Mouse (Mus musculus) heart, embryonic 10.5 days (tissue): ENCODE results near the gene Phactr1. TPM values are rescaled to one million over a fixed set of nuclear protein-coding genes. Genes with fewer than 3 reads are reported as not detected.

Experiments
- DNase-seq: peaks from one replicate; pipeline ENCODE4 v3.0.0-alpha.2; 2017; ENCODE audit warnings: low spot score
- H3K27ac ChIP-seq: fragments of 300-500 bp; sonication (generic); 2 replicates; pipeline ENCODE4 v1.5.1; 2016; ENCODE audit warnings: mild to moderate bottlenecking
- H3K27me3 ChIP-seq: fragments of 300-500 bp; sonication (generic); 2 replicates; pipeline ENCODE4 v1.6.1; 2016; ENCODE audit warnings: mild to moderate bottlenecking; ENCODE audit not compliant: poor library complexity, insufficient read depth, severe bottlenecking
- H3K36me3 ChIP-seq: fragments of 300-500 bp; sonication (generic); 2 replicates; pipeline ENCODE4 v1.6.1; 2016; ENCODE audit warnings: mild to moderate bottlenecking, moderate library complexity
- H3K4me1 ChIP-seq: fragments of 300-500 bp; sonication (generic); 2 replicates; pipeline ENCODE4 v1.6.1; 2016; ENCODE audit warnings: mild to moderate bottlenecking
- H3K4me3 ChIP-seq: fragments of 300-500 bp; sonication (generic); 2 replicates; pipeline ENCODE4 v1.5.1; 2016; ENCODE audit warnings: mild to moderate bottlenecking, moderate library complexity
- H3K9me3 ChIP-seq: fragments of 300-500 bp; sonication (generic); 2 replicates; pipeline ENCODE4 v1.6.1; 2016; ENCODE audit warnings: mild to moderate bottlenecking, moderate library complexity
- WGBS: fragments of 180-500 bp; shearing (Covaris S2); methylation state at CpG from one replicate; pipeline ENCODE4 v1.1.7; 2016; 5-methylcytosine and 5-hydroxymethylcytosine counted together
- polyA plus RNA-seq: library from polyadenylated mRNA; unstranded; fragments of >200 nt; fragmentation: Nextera tagmentation; extraction: Ambion mirVana; gene quantifications from 2 replicates; pipeline ENCODE4 v1.2.1, GENCODE M21; 2016

Gene Phactr1
- polyA plus RNA-seq, 1 experiment from 2014 or later: 4.1 TPM

GRCm38 (mm10) chr13:42828978-42829377, 148.6 kb downstream of the Phactr1 start:
- Histone ChIP-seq H3K36me3 (no peaks in the 10 kb centered on the region), H3K4me3 (no peak overlapping the region), H3K4me1 (peaks cover 7% of the 10 kb centered on the region), H3K9me3 (no peaks in the 10 kb centered on the region), H3K27ac (0 out of 2 replicates have a peak overlapping the region, but pooled peaks have one; percentile 18), H3K27me3 (no peaks in the 10 kb centered on the region)
- DNase-seq: peak; percentile 77
- 31% methylated on average over 9 of the region's 9 CpGs for WGBS

DNA sequence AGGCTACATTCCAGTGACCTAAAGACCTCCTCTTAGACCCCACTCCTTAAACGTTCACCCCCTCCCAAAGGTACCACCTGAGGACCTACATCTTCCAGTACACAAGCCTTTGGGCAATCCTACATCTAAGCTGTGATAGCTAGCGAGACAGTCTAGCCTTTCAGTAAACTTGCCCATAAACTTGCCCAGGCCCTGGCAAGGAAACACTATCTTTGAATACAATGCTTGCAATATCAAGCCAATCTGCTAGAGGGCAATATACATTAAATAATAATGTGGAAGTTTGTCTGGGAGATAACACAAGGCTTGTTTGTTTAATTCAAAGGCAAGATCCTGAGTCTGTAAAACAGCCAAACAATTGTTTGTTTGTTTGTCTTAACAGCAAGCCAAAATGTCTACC, 155.0 kb downstream of the Phactr1 start:
- 0 out of 2 replicates have a peak, but pooled peaks cover 4% of the 10 kb centered on the region for H3K27me3 ChIP-seq
- H3K36me3 ChIP-seq: no peaks in the 10 kb centered on the region
- H3K4me1 ChIP-seq: no peaks in the 10 kb centered on the region
- DNase-seq: no peak
- H3K9me3 ChIP-seq: no peaks in the 10 kb centered on the region
- WGBS: 54% methylated on average over 2 of the region's 2 CpGs
- H3K4me3 ChIP-seq: no peak overlapping the region
- H3K27ac ChIP-seq: no peak overlapping the region

- Histone ChIP-seq H3K4me3 (no peak overlapping the region), H3K27ac (no peak overlapping the region), H3K4me1 (no peaks in the 10 kb centered on the region), H3K9me3 (no peaks in the 10 kb centered on the region), H3K36me3 (no peaks in the 10 kb centered on the region), H3K27me3 (0 out of 2 replicates have a peak, but pooled peaks cover 4% of the 10 kb centered on the region)
- DNase-seq: no peak
- WGBS: 75% methylated on average over 2 of the region's 2 CpGs
These were observed 158.9 kb downstream of the Phactr1 start for GRCm38 (mm10) chr13:42839358-42839757.

GRCm38 (mm10) chr13:42852086-42852485, 171.7 kb downstream of the Phactr1 start:
- Histone ChIP-seq H3K27ac (no peak overlapping the region), H3K27me3 (no peaks in the 10 kb centered on the region), H3K36me3 (no peaks in the 10 kb centered on the region), H3K9me3 (no peaks in the 10 kb centered on the region), H3K4me1 (no peaks in the 10 kb centered on the region), H3K4me3 (no peak overlapping the region)
- no peak for DNase-seq
- WGBS: 79% methylated on average over 10 of the region's 10 CpGs

DNA sequence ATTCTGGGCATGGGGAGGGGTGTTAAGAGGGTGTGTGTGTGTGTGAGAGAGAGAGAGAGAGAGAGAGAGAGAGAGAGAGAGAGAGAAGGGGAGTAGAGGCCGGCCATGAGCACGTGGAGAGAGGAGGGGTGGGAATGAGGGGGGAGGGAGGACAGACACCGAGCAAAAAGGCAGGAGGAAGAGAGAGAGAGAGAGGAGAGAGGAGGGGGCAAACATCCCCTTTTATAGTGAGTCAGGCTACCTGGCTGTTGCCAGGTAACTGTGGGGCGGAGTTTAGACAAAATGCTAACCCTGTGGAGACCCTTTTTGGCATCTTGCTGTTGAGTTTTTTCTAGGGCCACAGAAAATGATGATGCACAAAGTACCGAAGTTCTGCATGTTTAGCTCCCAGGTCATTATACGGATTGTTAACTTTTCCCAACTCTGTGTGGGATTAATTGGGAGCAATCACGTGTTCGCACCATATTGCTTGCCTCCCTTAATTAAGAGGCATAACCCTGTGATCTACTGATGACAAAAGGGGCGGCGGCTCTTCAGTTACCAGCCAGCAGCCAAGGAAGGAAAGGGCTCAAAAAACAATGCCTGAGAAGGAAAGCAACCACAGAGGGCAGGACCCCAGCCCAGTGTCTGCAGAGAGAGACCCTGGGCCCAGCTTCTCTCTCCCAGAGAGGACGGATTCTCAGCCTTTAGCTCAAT, 173.6 kb downstream of the Phactr1 start:
- Histone ChIP-seq H3K4me1 (no peaks in the 10 kb centered on the region), H3K4me3 (no peak overlapping the region), H3K36me3 (no peaks in the 10 kb centered on the region), H3K27me3 (no peaks in the 10 kb centered on the region), H3K9me3 (no peaks in the 10 kb centered on the region), H3K27ac (no peak overlapping the region)
- no peak for DNase-seq
- 29% methylated on average over 11 of the region's 11 CpGs for WGBS

- H3K36me3 ChIP-seq: no peaks in the 10 kb centered on the region
- 0 out of 2 replicates have a peak, but pooled peaks cover 3% of the 10 kb centered on the region for H3K4me1 ChIP-seq
- peak overlapping the region; percentile 68 for H3K4me3 ChIP-seq
- WGBS: 6% methylated on average over 21 of the region's 21 CpGs
- H3K27ac ChIP-seq: peak overlapping the region; percentile 79
- H3K27me3 ChIP-seq: 0 out of 2 replicates have a peak, but pooled peaks cover 5% of the 10 kb centered on the region
- H3K9me3 ChIP-seq: no peaks in the 10 kb centered on the region
- DNase-seq: peak; percentile 80
These were observed 185.9 kb downstream of the Phactr1 start for GRCm38 (mm10) chr13:42866162-42866941.

- no peak for DNase-seq
- 27% methylated on average over 6 of the region's 6 CpGs for WGBS
- H3K27me3 ChIP-seq: 0 out of 2 replicates have a peak, but pooled peaks cover 5% of the 10 kb centered on the region
These were observed 186.6 kb downstream of the Phactr1 start for GRCm38 (mm10) chr13:42867026-42867425.

GRCm38 (mm10) chr13:42872125-42872524, 191.7 kb downstream of the Phactr1 start:
- Histone ChIP-seq H3K9me3 (no peaks in the 10 kb centered on the region), H3K36me3 (no peaks in the 10 kb centered on the region), H3K4me1 (0 out of 2 replicates have a peak, but pooled peaks cover 3% of the 10 kb centered on the region), H3K4me3 (no peak overlapping the region), H3K27me3 (no peaks in the 10 kb centered on the region), H3K27ac (no peak overlapping the region)
- WGBS: 36% methylated on average over 1 of the region's 1 CpGs
- no peak for DNase-seq

More at GRCm38 (mm10) chr13:42867026-42867425, 186.6 kb downstream of the Phactr1 start:
- peak overlapping the region; percentile 79; the same call in 1 of the 2 replicates for H3K27ac ChIP-seq
- H3K4me3 ChIP-seq: peak overlapping the region; percentile 68
- no peaks in the 10 kb centered on the region for H3K36me3 ChIP-seq
- 0 out of 2 replicates have a peak, but pooled peaks cover 3% of the 10 kb centered on the region for H3K4me1 ChIP-seq
- no peaks in the 10 kb centered on the region for H3K9me3 ChIP-seq

DNA sequence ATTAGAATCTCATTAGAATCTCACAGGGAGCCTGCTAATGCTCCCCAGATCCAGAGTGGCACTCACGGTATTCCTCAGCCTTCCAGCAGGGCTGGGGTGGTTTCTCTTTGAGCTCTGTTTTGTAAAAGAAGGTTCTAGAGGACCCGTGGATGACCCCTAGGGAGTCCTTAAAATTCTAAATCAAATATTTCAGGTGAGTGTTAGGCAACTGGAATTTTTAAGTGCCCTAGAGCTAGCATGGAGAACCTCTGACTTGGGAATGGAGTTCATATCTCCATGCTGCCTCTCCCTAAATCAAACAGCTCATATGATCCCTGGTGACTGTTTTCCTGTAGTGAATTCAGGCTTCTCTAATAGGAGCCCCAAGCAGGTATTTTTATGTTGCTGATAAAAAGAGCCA, 197.9 kb downstream of the Phactr1 start:
- Histone ChIP-seq H3K36me3 (no peaks in the 10 kb centered on the region), H3K27me3 (no peaks in the 10 kb centered on the region), H3K27ac (no peak overlapping the region), H3K4me3 (no peak overlapping the region), H3K4me1 (no peaks in the 10 kb centered on the region), H3K9me3 (no peaks in the 10 kb centered on the region)
- WGBS: 38% methylated on average over 2 of the region's 2 CpGs
- DNase-seq: no peak

DNA sequence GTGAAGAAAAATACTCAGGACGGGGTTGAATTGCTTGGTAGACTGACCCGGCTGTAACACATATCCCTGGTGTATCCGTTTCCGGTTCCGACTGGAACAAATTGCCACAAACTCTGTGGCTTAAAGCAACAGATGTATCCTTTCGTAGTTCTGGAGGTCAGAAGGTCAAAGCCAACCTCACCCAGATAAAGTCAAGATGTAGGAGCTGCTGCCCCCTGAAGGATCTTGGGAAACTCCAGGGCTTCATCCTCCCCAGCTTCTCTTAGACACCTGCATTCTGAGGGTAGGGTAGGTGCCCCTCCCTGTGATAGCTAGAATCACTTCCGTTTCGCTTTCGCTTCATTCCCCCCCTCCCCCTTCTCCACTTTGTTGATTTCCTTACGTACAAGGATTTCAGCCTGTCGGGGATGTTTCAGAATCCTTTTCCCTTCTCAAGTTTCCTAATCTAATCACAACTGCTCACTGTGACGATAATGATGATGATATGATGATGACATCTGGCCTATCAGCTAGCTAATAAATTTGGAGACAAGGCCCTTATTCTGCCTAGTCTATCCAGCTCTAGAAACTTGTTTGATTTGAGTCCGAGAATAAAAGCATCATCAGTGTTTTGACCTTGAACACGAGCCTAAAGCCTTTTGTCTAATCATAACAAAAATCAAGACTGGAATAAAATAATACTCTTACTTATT, 203.8 kb downstream of the Phactr1 start:
- Histone ChIP-seq H3K36me3 (no peaks in the 10 kb centered on the region), H3K9me3 (no peaks in the 10 kb centered on the region), H3K27ac (no peak overlapping the region), H3K27me3 (peaks cover 8% of the 10 kb centered on the region; the same call in 1 of the 2 replicates), H3K4me3 (no peak overlapping the region), H3K4me1 (peaks cover 6% of the 10 kb centered on the region; the same call in 1 of the 2 replicates)
- 54% methylated on average over 14 of the region's 14 CpGs for WGBS
- no peak for DNase-seq

- H3K4me1 ChIP-seq: peaks cover 6% of the 10 kb centered on the region
- no peak overlapping the region for H3K4me3 ChIP-seq
- H3K27ac ChIP-seq: no peak overlapping the region
- 59% methylated on average over 1 of the region's 1 CpGs for WGBS
- no peaks in the 10 kb centered on the region for H3K9me3 ChIP-seq
- H3K36me3 ChIP-seq: no peaks in the 10 kb centered on the region
- H3K27me3 ChIP-seq: peaks cover 8% of the 10 kb centered on the region; the same call in 1 of the 2 replicates
- no peak for DNase-seq
These were observed 204.3 kb downstream of the Phactr1 start for GRCm38 (mm10) chr13:42884725-42885115.

GRCm38 (mm10) chr13:42887701-42888100, 207.3 kb downstream of the Phactr1 start:
- Histone ChIP-seq H3K27ac (no peak overlapping the region), H3K36me3 (no peaks in the 10 kb centered on the region), H3K9me3 (no peaks in the 10 kb centered on the region), H3K4me1 (peaks cover 10% of the 10 kb centered on the region), H3K27me3 (peaks cover 8% of the 10 kb centered on the region; the same call in 1 of the 2 replicates), H3K4me3 (no peak overlapping the region)
- WGBS: 80% methylated on average over 5 of the region's 5 CpGs
- no peak for DNase-seq
